Mouse (Mus musculus): ENCODE data around the gene Mpp4. TPM values are rescaled to one million over a fixed set of nuclear protein-coding genes. Genes with fewer than 3 reads are reported as not detected.
A peak's percentile ranks its signal among the peaks of the same experiment; 100 is the strongest.

Mpp4 gene
- polyA plus RNA-seq, 2 experiments: 0.20 to 0.50 TPM

GRCm38 (mm10) chr1:59110524-59110923 lies 52.7 kb downstream of the Mpp4 start:
- no peak overlapping the region for H3K27ac ChIP-seq
- no peak for TF ChIP-seq CTCF (IDR thresholded peaks at IDR 0.05; ENCODE audit: low read depth)
- H3K4me2 ChIP-seq (ENCODE audit: low read depth): no peak overlapping the region
- no peak for ATAC-seq (ENCODE audit: insufficient read depth)
- H3K36me3 ChIP-seq (replicated peaks; ENCODE audit: control insufficient read depth, insufficient read depth, low read depth): no peaks in the 10 kb centered on the region
- no peak overlapping the region for H3K4me3 ChIP-seq (ENCODE audit: insufficient read depth in 1 of 2, low read depth in 2 of 2, low read length in 2 of 2)
- no peak for DNase-seq (ENCODE audit: low read depth in 3 of 3, low spot score in 3 of 3)
- H3K9me3 ChIP-seq (ENCODE audit: control insufficient read depth, low read length): no peaks in the 10 kb centered on the region
- no peak overlapping the region for H3K9ac ChIP-seq (replicated peaks)
- no peaks in the 10 kb centered on the region for H3K27me3 ChIP-seq (ENCODE audit: control insufficient read depth, insufficient read depth, low read length)
- H3K4me1 ChIP-seq (replicated peaks; ENCODE audit: control insufficient read depth in 2 of 2, insufficient read depth in 2 of 2, low read length in 1 of 2): no peaks in the 10 kb centered on the region
- WGBS (ENCODE audit: insufficient replicate concordance): 64% methylated on average over 8 of the region's 8 CpGs

- Histone ChIP-seq H3K4me1 (replicated peaks; ENCODE audit: control insufficient read depth in 2 of 2, insufficient read depth in 2 of 2, low read length in 1 of 2) (no peaks in the 10 kb centered on the region), H3K27me3 (ENCODE audit: control insufficient read depth, insufficient read depth, low read length) (no peaks in the 10 kb centered on the region), H3K9me3 (ENCODE audit: control insufficient read depth, low read length) (no peaks in the 10 kb centered on the region), H3K4me3 (ENCODE audit: insufficient read depth in 1 of 2, low read depth in 2 of 2, low read length in 2 of 2) (no peak overlapping the region), H3K36me3 (replicated peaks; ENCODE audit: control insufficient read depth, insufficient read depth, low read depth) (no peaks in the 10 kb centered on the region), H3K4me2 (ENCODE audit: low read depth) (no peak overlapping the region), H3K27ac (no peak overlapping the region), H3K9ac (replicated peaks) (no peak overlapping the region)
- ATAC-seq (ENCODE audit: insufficient read depth) (no peak), DNase-seq (ENCODE audit: low read depth in 3 of 3, low spot score in 3 of 3) (peak in 1 of 3 experiments; percentile 3)
- no peak for TF ChIP-seq EP300 (IDR thresholded peaks at IDR 0.05; ENCODE audit: low read depth)
- TF ChIP-seq CTCF (IDR thresholded peaks at IDR 0.05; ENCODE audit: low read depth): no peak
- WGBS (ENCODE audit: insufficient replicate concordance): 62% methylated on average over 6 of the region's 6 CpGs
Observed at GRCm38 (mm10) chr1:59102071-59102470, 61.1 kb downstream of the Mpp4 start.

DNA sequence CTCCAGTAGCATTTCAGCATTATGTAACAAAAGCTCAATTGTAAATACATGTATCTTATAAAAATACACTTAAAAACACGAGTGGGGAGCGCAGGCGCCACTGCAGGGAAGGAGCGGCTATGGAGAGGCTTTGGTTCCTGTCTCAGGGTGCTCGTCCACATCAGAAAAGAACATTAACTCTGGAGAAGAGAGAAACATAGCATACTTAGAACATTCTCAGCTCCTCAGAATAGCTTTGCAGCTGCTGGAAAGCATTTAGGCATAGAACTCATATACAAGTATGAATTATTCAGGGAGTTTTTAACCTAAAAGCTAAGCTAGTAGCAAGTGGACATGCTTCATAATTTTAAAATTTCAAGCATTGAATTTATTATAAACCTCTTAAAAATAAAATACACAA lies 62.2 kb downstream of the Mpp4 start:
- 72% methylated on average over 5 of the region's 5 CpGs for WGBS (ENCODE audit: insufficient replicate concordance)
- no peak overlapping the region for H3K4me3 ChIP-seq (ENCODE audit: insufficient read depth in 1 of 2, low read depth in 2 of 2, low read length in 2 of 2)
- no peak overlapping the region for H3K27ac ChIP-seq
- no peaks in the 10 kb centered on the region for H3K36me3 ChIP-seq (replicated peaks; ENCODE audit: control insufficient read depth, insufficient read depth, low read depth)
- H3K9ac ChIP-seq (replicated peaks): no peak overlapping the region
- no peak overlapping the region for H3K4me2 ChIP-seq (ENCODE audit: low read depth)
- H3K9me3 ChIP-seq (ENCODE audit: control insufficient read depth, low read length): no peaks in the 10 kb centered on the region
- TF ChIP-seq CTCF (IDR thresholded peaks at IDR 0.05; ENCODE audit: low read depth) (no peak), EP300 (IDR thresholded peaks at IDR 0.05; ENCODE audit: low read depth) (no peak)
- no peak for ATAC-seq (ENCODE audit: insufficient read depth)
- no peaks in the 10 kb centered on the region for H3K27me3 ChIP-seq (ENCODE audit: control insufficient read depth, insufficient read depth, low read length)
- DNase-seq (ENCODE audit: low read depth in 3 of 3, low spot score in 3 of 3): no peak
- no peaks in the 10 kb centered on the region for H3K4me1 ChIP-seq (replicated peaks; ENCODE audit: control insufficient read depth in 2 of 2, insufficient read depth in 2 of 2, low read length in 1 of 2)

GRCm38 (mm10) chr1:59094705-59095104 lies 68.5 kb downstream of the Mpp4 start, which contains the start of gene C2cd6:
TSS of gene C2cd6 (minus strand) at chr1:59094900.
- WGBS (ENCODE audit: insufficient replicate concordance): 79% methylated on average over 19 of the region's 19 CpGs
- H3K9ac ChIP-seq (replicated peaks): no peak within 1 kb of the TSS

More at GRCm38 (mm10) chr1:59094705-59095104, 68.5 kb downstream of the Mpp4 start, which contains the start of gene C2cd6:
- Histone ChIP-seq H3K4me1 (replicated peaks; ENCODE audit: control insufficient read depth in 2 of 2, insufficient read depth in 2 of 2, low read length in 1 of 2) (no peaks in the 10 kb centered on the region), H3K4me3 (ENCODE audit: insufficient read depth in 1 of 2, low read depth in 2 of 2, low read length in 2 of 2) (no peak within 1 kb of the TSS), H3K4me2 (ENCODE audit: low read depth) (no peak within 1 kb of the TSS), H3K27me3 (ENCODE audit: control insufficient read depth, insufficient read depth, low read length) (no peaks in the 10 kb centered on the region), H3K36me3 (replicated peaks; ENCODE audit: control insufficient read depth, insufficient read depth, low read depth) (no peaks in the 10 kb centered on the region), H3K9me3 (ENCODE audit: control insufficient read depth, low read length) (no peaks in the 10 kb centered on the region), H3K27ac (no peak within 1 kb of the TSS)
- no peak for TF ChIP-seq EP300 (IDR thresholded peaks at IDR 0.05; ENCODE audit: low read depth)
- no peak for TF ChIP-seq CTCF (IDR thresholded peaks at IDR 0.05; ENCODE audit: low read depth)
- no peak for ATAC-seq (ENCODE audit: insufficient read depth)
- DNase-seq (ENCODE audit: low read depth in 3 of 3, low spot score in 3 of 3): no peak

Other genes starting within 250 kb of the Mpp4 start
- gene Trak2, start 190.0 kb downstream of the Mpp4 start, polyA plus RNA-seq (2012; rRNA removed): 47.7 and 51.2 TPM in 2 replicates
- 43.1 and 52.4 TPM in 2 replicates for gene Trak2, start 190.0 kb downstream of the Mpp4 start, polyA plus RNA-seq (2014; fragmentation: Nextera tagmentation; extraction: Ambion mirVana)
- 15.9 and 17.1 TPM in 2 replicates for gene Stradb, start 189.9 kb downstream of the Mpp4 start, polyA plus RNA-seq (2012; rRNA removed)
- 44.1 and 46.1 TPM in 2 replicates for gene Stradb, start 189.9 kb downstream of the Mpp4 start, polyA plus RNA-seq (2014; fragmentation: Nextera tagmentation; extraction: Ambion mirVana)
- not detected in 2 replicates for gene C2cd6, start 68.5 kb downstream of the Mpp4 start, polyA plus RNA-seq (2012; rRNA removed)
- gene C2cd6, start 68.5 kb downstream of the Mpp4 start, polyA plus RNA-seq (2014; fragmentation: Nextera tagmentation; extraction: Ambion mirVana): 0.04 TPM in 1 of 2 replicates, not detected in the other
- gene Tmem237, start 43.0 kb downstream of the Mpp4 start, polyA plus RNA-seq (2012; rRNA removed): 3.1 and 4.3 TPM in 2 replicates
- gene Tmem237, start 43.0 kb downstream of the Mpp4 start, polyA plus RNA-seq (2014; fragmentation: Nextera tagmentation; extraction: Ambion mirVana): 6.5 and 6.9 TPM in 2 replicates
- 2.9 and 3.7 TPM in 2 replicates for gene Als2, start 73.8 kb upstream of the Mpp4 start, polyA plus RNA-seq (2012; rRNA removed)
- 4.1 and 4.8 TPM in 2 replicates for gene Als2, start 73.8 kb upstream of the Mpp4 start, polyA plus RNA-seq (2014; fragmentation: Nextera tagmentation; extraction: Ambion mirVana)
- not detected in 2 replicates for gene Cdk15, start 93.5 kb upstream of the Mpp4 start, polyA plus RNA-seq (2012; rRNA removed)
- 0.27 TPM in 1 of 2 replicates, not detected in the other for gene Cdk15, start 93.5 kb upstream of the Mpp4 start, polyA plus RNA-seq (2014; fragmentation: Nextera tagmentation; extraction: Ambion mirVana)